Mouse (Mus musculus): ENCODE results near the gene Fnbp1l.

DNA sequence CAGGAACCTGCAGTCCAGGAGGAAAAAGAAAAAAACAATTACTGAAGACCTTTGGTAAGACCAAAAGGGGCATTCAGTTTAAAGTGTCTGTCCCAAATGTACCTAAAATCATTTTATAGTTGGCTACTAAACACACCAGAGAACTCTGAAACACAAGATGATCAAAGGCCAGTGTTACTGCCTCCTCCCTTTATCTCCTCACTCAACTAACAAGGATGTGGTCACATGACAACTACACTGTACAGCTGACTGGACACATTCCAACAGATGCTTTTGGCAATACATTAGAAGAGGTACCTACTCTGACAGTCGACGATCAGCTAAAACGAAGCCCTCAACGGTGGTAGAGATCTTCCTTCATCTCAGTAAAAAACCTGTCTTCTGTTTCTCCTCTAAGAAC is 78.6 kb downstream of the Fnbp1l start:
- TF ChIP-seq CTCF (IDR thresholded peaks at IDR 0.05) (no peak), POLR2A (IDR thresholded peaks at IDR 0.05; ENCODE audit: insufficient read depth, low read depth, low read length) (no peak)
